Mouse (Mus musculus) small intestine, adult 2 months (tissue): ENCODE measurements around the gene Pias4.

Experiments used
- CTCF ChIP-seq: fragments of 200-500 bp; IDR thresholded peaks from 2 replicates; pipeline ENCODE4 v1.5.1; 2012; ENCODE audit warnings: low read depth, mild to moderate bottlenecking, control low read depth, inconsistent platforms, low read length, moderate library complexity, mixed read lengths; ENCODE audit not compliant: insufficient replicate concordance, insufficient read length; ENCODE audit errors: extremely low read depth
- POLR2A ChIP-seq: fragments of 200-500 bp; IDR thresholded peaks from 2 replicates; pipeline ENCODE4 v1.6.1; 2012; ENCODE audit warnings: low read depth, mild to moderate bottlenecking, control low read depth, inconsistent platforms, low read length, moderate library complexity

GRCm38 (mm10) chr10:81187161-81187560, 19.4 kb upstream of the Pias4 start:
- TF ChIP-seq CTCF: no peak
- TF ChIP-seq POLR2A: no peak
